Mouse (Mus musculus) fat pad, adult 2 months (tissue): ENCODE measurements around the gene Mtrex.
A peak's percentile ranks its signal among the peaks of the same experiment; 100 is the strongest.

ENCODE experiments used
- DNase-seq: peaks from one replicate; pipeline ENCODE4 v3.0.0-alpha.2; 2011; ENCODE audit warnings: low read depth, low spot score; ENCODE audit errors: extremely low read depth

The Mtrex gene

GRCm38 (mm10) chr13:112927287-112928001 is at the start of gene Mtrex, which contains the start of gene Dhx29:
Gene Mtrex, minus strand, starts transcription at chr13:112927398.
Gene Dhx29, plus strand, starts transcription at chr13:112927454.
- peak; percentile 83 for DNase-seq

GRCm38 (mm10) chr13:112976720-112977119 is 49.5 kb upstream of the Mtrex start:
- DNase-seq = no peak

GRCm38 (mm10) chr13:112967267-112967666 is 40.1 kb upstream of the Mtrex start:
- no peak for DNase-seq

- DNase-seq = no peak
Measured at GRCm38 (mm10) chr13:112964421-112964820, 37.2 kb upstream of the Mtrex start.

- DNase-seq = no peak
Measured at GRCm38 (mm10) chr13:112963081-112963480, 35.9 kb upstream of the Mtrex start.

GRCm38 (mm10) chr13:112954067-112954466 is 26.9 kb upstream of the Mtrex start:
- no peak for DNase-seq

- no peak for DNase-seq
Measured at GRCm38 (mm10) chr13:112945900-112946299, 18.7 kb upstream of the Mtrex start.

- no peak for DNase-seq
Measured at GRCm38 (mm10) chr13:112945312-112945711, 18.1 kb upstream of the Mtrex start.

GRCm38 (mm10) chr13:112941879-112942330 is 14.7 kb upstream of the Mtrex start:
- no peak for DNase-seq

- DNase-seq = no peak
Measured at GRCm38 (mm10) chr13:112938130-112938529, 10.9 kb upstream of the Mtrex start.

GRCm38 (mm10) chr13:112928038-112928668 is 955 bp upstream of the Mtrex start:
- DNase-seq = no peak

GRCm38 (mm10) chr13:112926796-112927195 is 402 bp downstream of the Mtrex start:
- DNase-seq = no peak

- no peak for DNase-seq
Measured at GRCm38 (mm10) chr13:112925976-112926375, 1.2 kb downstream of the Mtrex start.

GRCm38 (mm10) chr13:112925266-112925665 is 1.9 kb downstream of the Mtrex start:
- no peak for DNase-seq

- no peak for DNase-seq
Measured at GRCm38 (mm10) chr13:112920906-112921305, 6.3 kb downstream of the Mtrex start.

GRCm38 (mm10) chr13:112919141-112919865 is 7.9 kb downstream of the Mtrex start:
- DNase-seq = no peak

GRCm38 (mm10) chr13:112910434-112910833 is 16.8 kb downstream of the Mtrex start:
- DNase-seq = no peak

GRCm38 (mm10) chr13:112909663-112910062 is 17.5 kb downstream of the Mtrex start:
- no peak for DNase-seq

GRCm38 (mm10) chr13:112902176-112902575 is 25.0 kb downstream of the Mtrex start:
- DNase-seq = no peak

GRCm38 (mm10) chr13:112887234-112887633 is 40.0 kb downstream of the Mtrex start:
- DNase-seq = no peak

GRCm38 (mm10) chr13:112871500-112872266 is 55.5 kb downstream of the Mtrex start:
- DNase-seq = no peak
